Mouse (Mus musculus): Measurements from ENCODE around the gene Ankrd12. TPM values are rescaled to one million over a fixed set of nuclear protein-coding genes. Genes with fewer than 3 reads are reported as not detected.

The Ankrd12 gene
- polyA plus RNA-seq, 1 experiment from 2014 or later: 142 TPM

- Histone ChIP-seq H3K27me3 (replicated peaks; ENCODE audit: control insufficient read depth, insufficient read depth, low read length) (no peaks in the 10 kb centered on the region), H3K4me3 (replicated peaks; ENCODE audit: low read length) (no peak overlapping the region), H3K4me1 (replicated peaks; ENCODE audit: control insufficient read depth, insufficient read depth, low read length) (peaks cover 10% of the 10 kb centered on the region), H3K27ac (ENCODE audit: low read length) (no peak overlapping the region), H3K9me3 (ENCODE audit: control insufficient read depth, low read length) (no peaks in the 10 kb centered on the region), H3K36me3 (ENCODE audit: control insufficient read depth, insufficient read depth) (peaks cover 26% of the 10 kb centered on the region), H3K4me2 (ENCODE audit: low read length) (no peak overlapping the region), H3K9ac (replicated peaks; ENCODE audit: low read depth, low read length) (no peak overlapping the region)
- no peak for ATAC-seq
- 94% methylated on average over 7 of the region's 7 CpGs for WGBS
Observed at GRCm38 (mm10) chr17:65930158-65930826, 146.6 kb downstream of the Ankrd12 start.

GRCm38 (mm10) chr17:65929319-65929978 lies 147.4 kb downstream of the Ankrd12 start:
- Histone ChIP-seq H3K36me3 (ENCODE audit: control insufficient read depth, insufficient read depth) (peaks cover 29% of the 10 kb centered on the region), H3K4me3 (replicated peaks; ENCODE audit: low read length) (no peak overlapping the region), H3K4me2 (ENCODE audit: low read length) (no peak overlapping the region), H3K4me1 (replicated peaks; ENCODE audit: control insufficient read depth, insufficient read depth, low read length) (peaks cover 10% of the 10 kb centered on the region), H3K27me3 (replicated peaks; ENCODE audit: control insufficient read depth, insufficient read depth, low read length) (no peaks in the 10 kb centered on the region), H3K27ac (ENCODE audit: low read length) (no peak overlapping the region), H3K9ac (replicated peaks; ENCODE audit: low read depth, low read length) (no peak overlapping the region), H3K9me3 (ENCODE audit: control insufficient read depth, low read length) (no peaks in the 10 kb centered on the region)
- WGBS: 91% methylated on average over 22 of the region's 22 CpGs
- ATAC-seq: no peak

GRCm38 (mm10) chr17:65927077-65927476 lies 149.8 kb downstream of the Ankrd12 start:
- Histone ChIP-seq H3K27me3 (replicated peaks; ENCODE audit: control insufficient read depth, insufficient read depth, low read length) (no peaks in the 10 kb centered on the region), H3K27ac (ENCODE audit: low read length) (no peak overlapping the region), H3K4me3 (replicated peaks; ENCODE audit: low read length) (no peak overlapping the region), H3K4me1 (replicated peaks; ENCODE audit: control insufficient read depth, insufficient read depth, low read length) (peaks cover 10% of the 10 kb centered on the region), H3K9ac (replicated peaks; ENCODE audit: low read depth, low read length) (no peak overlapping the region), H3K4me2 (ENCODE audit: low read length) (no peak overlapping the region), H3K36me3 (ENCODE audit: control insufficient read depth, insufficient read depth) (peaks cover 24% of the 10 kb centered on the region), H3K9me3 (ENCODE audit: control insufficient read depth, low read length) (no peaks in the 10 kb centered on the region)
- 42% methylated on average over 4 of the region's 4 CpGs for WGBS
- ATAC-seq: no peak

- Histone ChIP-seq H3K36me3 (ENCODE audit: control insufficient read depth, insufficient read depth) (peaks cover 21% of the 10 kb centered on the region), H3K9me3 (ENCODE audit: control insufficient read depth, low read length) (no peaks in the 10 kb centered on the region)
- WGBS: 74% methylated on average over 5 of the region's 5 CpGs
Observed at GRCm38 (mm10) chr17:65924218-65924617, 152.7 kb downstream of the Ankrd12 start.

GRCm38 (mm10) chr17:65921975-65922374 lies 154.9 kb downstream of the Ankrd12 start:
- H3K4me1 ChIP-seq (replicated peaks; ENCODE audit: control insufficient read depth, insufficient read depth, low read length): no peaks in the 10 kb centered on the region
- ATAC-seq: no peak
- H3K27ac ChIP-seq (ENCODE audit: low read length): no peak overlapping the region
- peaks cover 18% of the 10 kb centered on the region for H3K36me3 ChIP-seq (ENCODE audit: control insufficient read depth, insufficient read depth)
- H3K4me2 ChIP-seq (ENCODE audit: low read length): no peak overlapping the region
- H3K9me3 ChIP-seq (ENCODE audit: control insufficient read depth, low read length): no peaks in the 10 kb centered on the region
- no peak overlapping the region for H3K4me3 ChIP-seq (replicated peaks; ENCODE audit: low read length)
- H3K27me3 ChIP-seq (replicated peaks; ENCODE audit: control insufficient read depth, insufficient read depth, low read length): no peaks in the 10 kb centered on the region
- WGBS: 79% methylated on average over 6 of the region's 6 CpGs
- no peak overlapping the region for H3K9ac ChIP-seq (replicated peaks; ENCODE audit: low read depth, low read length)

More at GRCm38 (mm10) chr17:65924218-65924617, 152.7 kb downstream of the Ankrd12 start:
- Histone ChIP-seq H3K4me2 (ENCODE audit: low read length) (no peak overlapping the region), H3K4me1 (replicated peaks; ENCODE audit: control insufficient read depth, insufficient read depth, low read length) (no peaks in the 10 kb centered on the region), H3K27ac (ENCODE audit: low read length) (no peak overlapping the region), H3K4me3 (replicated peaks; ENCODE audit: low read length) (no peak overlapping the region), H3K27me3 (replicated peaks; ENCODE audit: control insufficient read depth, insufficient read depth, low read length) (no peaks in the 10 kb centered on the region), H3K9ac (replicated peaks; ENCODE audit: low read depth, low read length) (no peak overlapping the region)
- no peak for ATAC-seq

- no peak overlapping the region for H3K4me3 ChIP-seq (replicated peaks; ENCODE audit: low read length)
- no peak overlapping the region for H3K9ac ChIP-seq (replicated peaks; ENCODE audit: low read depth, low read length)
- no peaks in the 10 kb centered on the region for H3K9me3 ChIP-seq (ENCODE audit: control insufficient read depth, low read length)
- 71% methylated on average over 3 of the region's 3 CpGs for WGBS
- peaks cover 11% of the 10 kb centered on the region for H3K4me1 ChIP-seq (replicated peaks; ENCODE audit: control insufficient read depth, insufficient read depth, low read length)
- peaks cover 5% of the 10 kb centered on the region for H3K36me3 ChIP-seq (ENCODE audit: control insufficient read depth, insufficient read depth)
- ATAC-seq: no peak
- H3K4me2 ChIP-seq (ENCODE audit: low read length): no peak overlapping the region
- no peaks in the 10 kb centered on the region for H3K27me3 ChIP-seq (replicated peaks; ENCODE audit: control insufficient read depth, insufficient read depth, low read length)
- H3K27ac ChIP-seq (ENCODE audit: low read length): no peak overlapping the region
Observed at GRCm38 (mm10) chr17:65919235-65919634, 157.7 kb downstream of the Ankrd12 start.

GRCm38 (mm10) chr17:65916135-65916668 lies 160.7 kb downstream of the Ankrd12 start:
- 3% methylated on average over 8 of the region's 8 CpGs for WGBS
- Histone ChIP-seq H3K4me1 (replicated peaks; ENCODE audit: control insufficient read depth, insufficient read depth, low read length) (peaks cover 11% of the 10 kb centered on the region), H3K4me2 (ENCODE audit: low read length) (peak overlapping the region; percentile 23; the same call in 1 of the 2 replicates), H3K27ac (ENCODE audit: low read length) (peak overlapping the region; percentile 77), H3K27me3 (replicated peaks; ENCODE audit: control insufficient read depth, insufficient read depth, low read length) (no peaks in the 10 kb centered on the region), H3K4me3 (replicated peaks; ENCODE audit: low read length) (no peak overlapping the region), H3K9me3 (ENCODE audit: control insufficient read depth, low read length) (no peaks in the 10 kb centered on the region), H3K9ac (replicated peaks; ENCODE audit: low read depth, low read length) (0 out of 2 replicates have a peak overlapping the region, but pooled peaks have one; percentile 11), H3K36me3 (ENCODE audit: control insufficient read depth, insufficient read depth) (no peaks in the 10 kb centered on the region)
- peak; percentile 93 for ATAC-seq

Other genes with a start within 250 kb of the Ankrd12 start
- 48.8 and 55.6 TPM in 2 replicates for gene Ralbp1, start 191.3 kb downstream of the Ankrd12 start, polyA plus RNA-seq (2015; fragmentation: Nextera tagmentation; extraction: Ambion mirVana)
- gene Twsg1, start 125.9 kb downstream of the Ankrd12 start, polyA plus RNA-seq (2015; fragmentation: Nextera tagmentation; extraction: Ambion mirVana): 71.1 and 82.7 TPM in 2 replicates
- 332 and 339 TPM in 2 replicates for gene Ndufv2, start 24.5 kb upstream of the Ankrd12 start, polyA plus RNA-seq (2015; fragmentation: Nextera tagmentation; extraction: Ambion mirVana)
- 44.3 and 52.5 TPM in 2 replicates for gene Washc1, start 34.5 kb upstream of the Ankrd12 start, polyA plus RNA-seq (2015; fragmentation: Nextera tagmentation; extraction: Ambion mirVana)
- gene Ddx11, start 46.4 kb upstream of the Ankrd12 start, polyA plus RNA-seq (2015; fragmentation: Nextera tagmentation; extraction: Ambion mirVana): 7.8 and 8.7 TPM in 2 replicates